Mouse (Mus musculus) liver, embryonic 14.5 days (tissue): Measurements from ENCODE around the gene Gtf2f1. TPM values are rescaled to one million over a fixed set of nuclear protein-coding genes. Genes with fewer than 3 reads are reported as not detected.
A peak's percentile ranks its signal among the peaks of the same experiment; 100 is the strongest.

Experiments
- ATAC-seq: fragments of 200-750 bp; cut with Nextera tagmentation; 2 replicates; pipeline ENCODE4 v1.8.0; 2017; ENCODE audit warnings: moderate number of reproducible peaks, mild to moderate bottlenecking, moderate library complexity; ENCODE audit not compliant: insufficient read depth
- DNase-seq, 3 experiments: peaks; one replicate each; pipeline ENCODE4 v3.0.0-alpha.2; 2012 to 2013; ENCODE audit warnings: low read depth in 3 of 3, low spot score in 3 of 3
- H3K27ac ChIP-seq: fragments of 300-500 bp; sonication (generic); 2 replicates; pipeline ENCODE4 v1.5.1; 2014; ENCODE audit warnings: moderate library complexity, mild to moderate bottlenecking, control low read depth, inconsistent platforms
- H3K27me3 ChIP-seq: fragments of 300-500 bp; sonication (generic); 2 replicates; pipeline ENCODE4 v1.6.1; 2014; ENCODE audit warnings: mild to moderate bottlenecking, low read length, moderate library complexity; ENCODE audit not compliant: control insufficient read depth, insufficient read depth
- H3K36me3 ChIP-seq: fragments of 300-500 bp; sonication (generic); replicated peaks from 2 replicates; pipeline ENCODE4 v1.6.1; 2014; ENCODE audit warnings: low read depth; ENCODE audit not compliant: control insufficient read depth, insufficient read depth
- H3K4me1 ChIP-seq, 2 experiments: fragments of 200-500 bp in 1 of 2; fragments of 300-500 bp in 1 of 2; sonication (generic) in 1 of 2; replicated peaks; 2 replicates each; pipeline ENCODE4 v1.6.1; 2012 to 2014; ENCODE audit warnings: antibody characterized with exemption in 1 of 2, inconsistent platforms in 1 of 2, low read length in 1 of 2; ENCODE audit not compliant: control insufficient read depth in 2 of 2, insufficient read depth in 2 of 2
- H3K4me2 ChIP-seq: fragments of 300-500 bp; sonication (generic); 2 replicates; pipeline ENCODE4 v1.6.1; 2014; ENCODE audit warnings: low read depth, mild to moderate bottlenecking, control low read depth, moderate library complexity
- H3K4me3 ChIP-seq, 2 experiments: fragments of 200-500 bp in 1 of 2; fragments of 300-500 bp in 1 of 2; sonication (generic) in 1 of 2; 2 replicates each; pipeline ENCODE4 v1.5.1; 2012 to 2014; ENCODE audit warnings: low read depth in 2 of 2, low read length in 2 of 2, mild to moderate bottlenecking in 2 of 2, control low read depth in 1 of 2, inconsistent platforms in 1 of 2, moderate library complexity in 1 of 2; ENCODE audit not compliant: insufficient read depth in 1 of 2
- H3K9ac ChIP-seq: fragments of 300-500 bp; sonication (generic); replicated peaks from 2 replicates; pipeline ENCODE4 v1.6.1; 2014; ENCODE audit warnings: mild to moderate bottlenecking, control low read depth, moderate library complexity
- H3K9me3 ChIP-seq: fragments of 300-500 bp; sonication (generic); 2 replicates; pipeline ENCODE4 v1.6.1; 2016; ENCODE audit warnings: low read length, mixed read lengths; ENCODE audit not compliant: control insufficient read depth
- CTCF ChIP-seq: IDR thresholded peaks from 2 replicates; pipeline ENCODE4 v1.5.1; 2016; ENCODE audit warnings: antibody characterized with exemption, low read depth, control low read depth
- EP300 ChIP-seq: IDR thresholded peaks from 2 replicates; pipeline ENCODE4 v1.6.1; 2016; ENCODE audit warnings: antibody characterized with exemption, low read depth
- WGBS: fragments of 180-500 bp; shearing (Covaris S2); extraction: QIAGEN DNeasy Blood & Tissue Kit; methylation state at CpG from one replicate; pipeline ENCODE4 v1.1.7; 2014; ENCODE audit not compliant: insufficient replicate concordance; 5-methylcytosine and 5-hydroxymethylcytosine counted together
- polyA plus RNA-seq, 2 experiments: library from polyadenylated mRNA; depleted of rRNA in 1 of 2; stranded (reverse) in 1 of 2; unstranded in 1 of 2; fragments of >200 nt; fragmentation: Nextera tagmentation in 1 of 2; extraction: Ambion mirVana in 1 of 2; gene quantifications; 2 replicates each; pipeline versions ENCODE4 v1.2.1 to v1.2.3; 2012 to 2014

Gene Gtf2f1
- polyA plus RNA-seq, 2 experiments = 47.3 to 56.5 TPM

GRCm38 (mm10) chr17:56997029-56997667 is 13.9 kb downstream of the Gtf2f1 start, which contains the start of gene Alkbh7:
Alkbh7 (plus strand) TSS chr17:56997339.
- Histone ChIP-seq H3K4me3 (peak within 1 kb of the TSS; percentile 69 to 87), H3K4me1 (peaks cover 3 to 8% of the 10 kb centered on the region in 2 experiments; a peak in 3 of 4 replicates), H3K27me3 (no peaks in the 10 kb centered on the region), H3K9ac (peak within 1 kb of the TSS; percentile 58), H3K36me3 (peaks cover 19% of the 10 kb centered on the region), H3K4me2 (peak within 1 kb of the TSS; percentile 90), H3K27ac (peak within 1 kb of the TSS; percentile 20; the same call in 1 of the 2 replicates), H3K9me3 (no peaks in the 10 kb centered on the region)
- DNase-seq (peak; percentile 99), ATAC-seq (peak; percentile 100)
- TF ChIP-seq CTCF = peak; percentile 96
- no peak for TF ChIP-seq EP300
- WGBS = under 1% methylated on average over 38 of the region's 38 CpGs

DNA sequence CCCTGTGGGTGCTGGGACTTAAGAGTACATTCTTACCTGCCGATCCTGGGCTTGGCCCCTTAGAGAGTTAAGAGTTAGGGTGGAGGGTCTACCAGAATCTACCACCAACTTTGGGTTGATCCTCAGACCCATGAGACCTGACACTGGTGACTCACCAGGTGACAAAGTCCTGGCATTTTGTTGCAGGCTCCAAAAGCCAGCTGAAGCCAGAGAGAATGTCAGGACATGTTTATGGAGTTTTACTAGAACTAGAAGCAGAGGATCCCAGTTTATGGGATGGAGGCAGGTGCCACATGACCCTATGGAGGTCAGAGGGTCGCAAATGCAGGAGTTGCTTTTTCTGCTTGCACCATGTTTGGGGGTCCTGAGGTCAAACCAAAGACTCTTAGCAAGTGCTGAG is 14.6 kb downstream of the Gtf2f1 start:
- Histone ChIP-seq H3K9me3 (no peaks in the 10 kb centered on the region), H3K27ac (no peak overlapping the region), H3K27me3 (no peaks in the 10 kb centered on the region), H3K9ac (peak overlapping the region; percentile 23), H3K36me3 (peaks cover 19% of the 10 kb centered on the region), H3K4me3 (no peak overlapping the region; a peak in 1 of 4 replicates), H3K4me1 (peaks cover 3 to 8% of the 10 kb centered on the region in 2 experiments), H3K4me2 (peak overlapping the region; percentile 90)
- WGBS = 58% methylated on average over 2 of the region's 2 CpGs
- ATAC-seq (no peak), DNase-seq (no peak)
- TF ChIP-seq CTCF (no peak), EP300 (no peak)

- H3K36me3 ChIP-seq = peaks cover 19% of the 10 kb centered on the region
Observed at GRCm38 (mm10) chr17:56995046-56995445, 16.0 kb downstream of the Gtf2f1 start.

GRCm38 (mm10) chr17:56990966-56991365 is 20.1 kb downstream of the Gtf2f1 start:
- DNase-seq (no peak), ATAC-seq (no peak)
- H3K27ac ChIP-seq = no peak overlapping the region
- H3K36me3 ChIP-seq = peaks cover 15% of the 10 kb centered on the region
- H3K4me1 ChIP-seq = peaks cover 5 to 6% of the 10 kb centered on the region in 2 experiments; a peak in 3 of 4 replicates
- WGBS = 46% methylated on average over 2 of the region's 2 CpGs
- H3K9me3 ChIP-seq = no peaks in the 10 kb centered on the region
- no peak for TF ChIP-seq EP300
- no peak for TF ChIP-seq CTCF
- H3K9ac ChIP-seq = peak overlapping the region; percentile 68
- H3K27me3 ChIP-seq = no peaks in the 10 kb centered on the region
- peak overlapping the region; percentile 74 to 76 for H3K4me3 ChIP-seq
- peak overlapping the region; percentile 94 for H3K4me2 ChIP-seq

More at GRCm38 (mm10) chr17:56995046-56995445, 16.0 kb downstream of the Gtf2f1 start:
- H3K9ac ChIP-seq = no peak overlapping the region
- H3K27ac ChIP-seq = no peak overlapping the region
- H3K27me3 ChIP-seq = no peaks in the 10 kb centered on the region
- no peak overlapping the region for H3K4me3 ChIP-seq
- TF ChIP-seq CTCF (no peak), EP300 (no peak)
- DNase-seq (no peak), ATAC-seq (no peak)
- 81% methylated on average over 8 of the region's 8 CpGs for WGBS
- H3K4me1 ChIP-seq = peaks cover 7 to 14% of the 10 kb centered on the region in 2 experiments
- no peaks in the 10 kb centered on the region for H3K9me3 ChIP-seq
- no peak overlapping the region for H3K4me2 ChIP-seq

- peak within 1 kb of the TSS; percentile 57 for H3K27ac ChIP-seq
- DNase-seq = peak; percentile 92 to 96 (median 93)
- ATAC-seq = peak; percentile 98
- H3K9me3 ChIP-seq = no peaks in the 10 kb centered on the region
- TF ChIP-seq EP300 = no peak
- TF ChIP-seq CTCF = no peak
- H3K27me3 ChIP-seq = no peaks in the 10 kb centered on the region
- H3K4me1 ChIP-seq = peaks cover 5 to 6% of the 10 kb centered on the region in 2 experiments; a peak in 3 of 4 replicates
- peak within 1 kb of the TSS; percentile 74 to 76 for H3K4me3 ChIP-seq
- H3K36me3 ChIP-seq = peaks cover 10% of the 10 kb centered on the region
- under 1% methylated on average over 52 of the region's 52 CpGs for WGBS
- peak within 1 kb of the TSS; percentile 94 for H3K4me2 ChIP-seq
- peak within 1 kb of the TSS; percentile 68 for H3K9ac ChIP-seq
Observed at GRCm38 (mm10) chr17:56990115-56990746, 20.9 kb downstream of the Gtf2f1 start, which contains the start of gene Clpp. Clpp (plus strand) TSS chr17:56990305.
